Mouse (Mus musculus) liver, embryonic 14.5 days (tissue): ENCODE results near the gene Rdx. TPM values are rescaled to one million over a fixed set of nuclear protein-coding genes. Genes with fewer than 3 reads are reported as not detected.

Source experiments
- ATAC-seq: fragments of 200-750 bp; cut with Nextera tagmentation; 2 replicates; pipeline ENCODE4 v1.8.0; 2017; ENCODE audit warnings: moderate number of reproducible peaks, mild to moderate bottlenecking, moderate library complexity; ENCODE audit not compliant: insufficient read depth
- DNase-seq, 3 experiments: peaks; one replicate each; pipeline ENCODE4 v3.0.0-alpha.2; 2012 to 2013; ENCODE audit warnings: low read depth in 3 of 3, low spot score in 3 of 3
- H3K27ac ChIP-seq: fragments of 300-500 bp; sonication (generic); 2 replicates; pipeline ENCODE4 v1.5.1; 2014; ENCODE audit warnings: moderate library complexity, mild to moderate bottlenecking, control low read depth, inconsistent platforms
- H3K27me3 ChIP-seq: fragments of 300-500 bp; sonication (generic); 2 replicates; pipeline ENCODE4 v1.6.1; 2014; ENCODE audit warnings: mild to moderate bottlenecking, low read length, moderate library complexity; ENCODE audit not compliant: control insufficient read depth, insufficient read depth
- H3K36me3 ChIP-seq: fragments of 300-500 bp; sonication (generic); replicated peaks from 2 replicates; pipeline ENCODE4 v1.6.1; 2014; ENCODE audit warnings: low read depth; ENCODE audit not compliant: control insufficient read depth, insufficient read depth
- H3K4me1 ChIP-seq, 2 experiments: fragments of 200-500 bp in 1 of 2; fragments of 300-500 bp in 1 of 2; sonication (generic) in 1 of 2; replicated peaks; 2 replicates each; pipeline ENCODE4 v1.6.1; 2012 to 2014; ENCODE audit warnings: antibody characterized with exemption in 1 of 2, inconsistent platforms in 1 of 2, low read length in 1 of 2; ENCODE audit not compliant: control insufficient read depth in 2 of 2, insufficient read depth in 2 of 2
- H3K4me2 ChIP-seq: fragments of 300-500 bp; sonication (generic); 2 replicates; pipeline ENCODE4 v1.6.1; 2014; ENCODE audit warnings: low read depth, mild to moderate bottlenecking, control low read depth, moderate library complexity
- H3K4me3 ChIP-seq, 2 experiments: fragments of 200-500 bp in 1 of 2; fragments of 300-500 bp in 1 of 2; sonication (generic) in 1 of 2; 2 replicates each; pipeline ENCODE4 v1.5.1; 2012 to 2014; ENCODE audit warnings: low read depth in 2 of 2, low read length in 2 of 2, mild to moderate bottlenecking in 2 of 2, control low read depth in 1 of 2, inconsistent platforms in 1 of 2, moderate library complexity in 1 of 2; ENCODE audit not compliant: insufficient read depth in 1 of 2
- H3K9ac ChIP-seq: fragments of 300-500 bp; sonication (generic); replicated peaks from 2 replicates; pipeline ENCODE4 v1.6.1; 2014; ENCODE audit warnings: mild to moderate bottlenecking, control low read depth, moderate library complexity
- H3K9me3 ChIP-seq: fragments of 300-500 bp; sonication (generic); 2 replicates; pipeline ENCODE4 v1.6.1; 2016; ENCODE audit warnings: low read length, mixed read lengths; ENCODE audit not compliant: control insufficient read depth
- CTCF ChIP-seq: IDR thresholded peaks from 2 replicates; pipeline ENCODE4 v1.5.1; 2016; ENCODE audit warnings: antibody characterized with exemption, low read depth, control low read depth
- EP300 ChIP-seq: IDR thresholded peaks from 2 replicates; pipeline ENCODE4 v1.6.1; 2016; ENCODE audit warnings: antibody characterized with exemption, low read depth
- WGBS: fragments of 180-500 bp; shearing (Covaris S2); extraction: QIAGEN DNeasy Blood & Tissue Kit; methylation state at CpG from one replicate; pipeline ENCODE4 v1.1.7; 2014; ENCODE audit not compliant: insufficient replicate concordance; 5-methylcytosine and 5-hydroxymethylcytosine counted together
- polyA plus RNA-seq, 2 experiments: library from polyadenylated mRNA; depleted of rRNA in 1 of 2; stranded (reverse) in 1 of 2; unstranded in 1 of 2; fragments of >200 nt; fragmentation: Nextera tagmentation in 1 of 2; extraction: Ambion mirVana in 1 of 2; gene quantifications; 2 replicates each; pipeline versions ENCODE4 v1.2.1 to v1.2.3; 2012 to 2014

Rdx gene
- polyA plus RNA-seq, 2 experiments = 28.0 to 69.6 TPM

GRCm38 (mm10) chr9:52076089-52076488, 29.1 kb downstream of the Rdx start:
- no peak overlapping the region for H3K4me2 ChIP-seq
- DNase-seq = no peak
- H3K27ac ChIP-seq = no peak overlapping the region
- H3K9me3 ChIP-seq = no peaks in the 10 kb centered on the region
- H3K27me3 ChIP-seq = no peaks in the 10 kb centered on the region
- H3K36me3 ChIP-seq = peaks cover 46% of the 10 kb centered on the region
- 73% methylated on average over 2 of the region's 2 CpGs for WGBS
- no peaks in the 10 kb centered on the region for H3K4me1 ChIP-seq
- TF ChIP-seq CTCF (no peak), EP300 (no peak)
- no peak overlapping the region for H3K4me3 ChIP-seq
- no peak overlapping the region for H3K9ac ChIP-seq
- ATAC-seq = no peak

DNA sequence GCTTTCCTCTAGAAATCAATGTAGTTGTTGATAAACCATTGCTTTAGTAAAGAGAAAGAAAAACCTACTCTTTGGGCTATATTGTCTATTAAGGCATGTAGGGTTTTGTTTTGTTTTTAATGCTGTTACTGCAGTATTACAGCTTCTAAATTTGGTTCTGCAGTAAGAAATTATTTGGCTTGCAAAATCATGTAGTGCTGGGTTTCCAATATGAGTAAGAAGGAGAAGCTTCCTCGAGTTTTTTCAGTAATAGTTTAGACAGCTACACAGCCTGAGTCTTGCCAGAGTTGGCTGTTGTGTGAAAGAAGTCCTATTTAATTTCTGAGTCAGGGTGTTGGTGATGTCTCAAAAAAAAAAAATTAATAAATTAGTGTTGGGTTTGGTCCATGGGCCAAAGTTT, 30.7 kb downstream of the Rdx start:
- TF ChIP-seq CTCF = no peak
- no peak for TF ChIP-seq EP300
- no peak for DNase-seq
- H3K9ac ChIP-seq = no peak overlapping the region
- no peak for ATAC-seq
- WGBS = 74% methylated on average over 1 of the region's 1 CpGs
- no peaks in the 10 kb centered on the region for H3K4me1 ChIP-seq
- no peak overlapping the region for H3K4me3 ChIP-seq
- H3K9me3 ChIP-seq = no peaks in the 10 kb centered on the region
- no peaks in the 10 kb centered on the region for H3K27me3 ChIP-seq
- H3K36me3 ChIP-seq = peaks cover 39% of the 10 kb centered on the region
- no peak overlapping the region for H3K4me2 ChIP-seq
- no peak overlapping the region for H3K27ac ChIP-seq

- Histone ChIP-seq H3K27ac (no peak overlapping the region), H3K27me3 (no peaks in the 10 kb centered on the region), H3K36me3 (peaks cover 35% of the 10 kb centered on the region), H3K4me3 (no peak overlapping the region), H3K4me1 (no peaks in the 10 kb centered on the region), H3K9ac (no peak overlapping the region), H3K4me2 (no peak overlapping the region), H3K9me3 (no peaks in the 10 kb centered on the region)
- 71% methylated on average over 2 of the region's 2 CpGs for WGBS
- ATAC-seq = no peak
- no peak for DNase-seq
- TF ChIP-seq CTCF (no peak), EP300 (no peak)
Measured at GRCm38 (mm10) chr9:52081979-52082378, 35.0 kb downstream of the Rdx start.

- DNase-seq = no peak
- no peak overlapping the region for H3K9ac ChIP-seq
- H3K4me1 ChIP-seq = no peaks in the 10 kb centered on the region
- no peak overlapping the region for H3K27ac ChIP-seq
- 75% methylated on average over 4 of the region's 4 CpGs for WGBS
- no peaks in the 10 kb centered on the region for H3K9me3 ChIP-seq
- no peak overlapping the region for H3K4me3 ChIP-seq
- no peak for ATAC-seq
- peaks cover 38% of the 10 kb centered on the region for H3K36me3 ChIP-seq
- TF ChIP-seq CTCF = no peak
- no peak for TF ChIP-seq EP300
- H3K4me2 ChIP-seq = no peak overlapping the region
- H3K27me3 ChIP-seq = no peaks in the 10 kb centered on the region
Measured at GRCm38 (mm10) chr9:52082414-52082813, 35.4 kb downstream of the Rdx start.

DNA sequence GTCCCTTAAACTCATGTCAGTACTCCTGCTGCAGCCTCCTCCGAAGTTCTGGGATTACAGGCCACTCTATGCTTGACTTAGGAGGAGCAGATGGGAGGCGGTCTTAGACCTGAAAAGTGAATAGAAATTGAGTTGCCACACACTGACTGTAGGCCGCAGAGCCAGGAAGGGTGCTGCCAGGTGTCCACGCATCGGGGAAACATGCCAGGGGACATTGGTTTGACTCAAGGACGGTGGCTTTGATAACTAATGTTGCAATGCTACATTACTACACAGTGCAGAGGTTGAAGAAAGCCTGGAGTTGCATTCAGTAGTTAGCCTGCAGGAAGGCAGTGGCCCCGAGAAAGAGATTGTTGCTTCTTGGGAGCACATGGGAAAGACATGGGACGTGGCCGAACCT, 44.8 kb downstream of the Rdx start:
- DNase-seq (no peak), ATAC-seq (no peak)
- H3K27ac ChIP-seq = no peak overlapping the region

More for the DNA sequence above, 44.8 kb downstream of the Rdx start:
- Histone ChIP-seq H3K9me3 (no peaks in the 10 kb centered on the region), H3K36me3 (peaks cover 13% of the 10 kb centered on the region), H3K4me2 (no peak overlapping the region), H3K4me1 (peaks cover 0 to 6% of the 10 kb centered on the region in 2 experiments; a peak in 2 of 4 replicates), H3K4me3 (no peak overlapping the region), H3K27me3 (no peaks in the 10 kb centered on the region), H3K9ac (no peak overlapping the region)
- TF ChIP-seq EP300 = no peak
- no peak for TF ChIP-seq CTCF
- 76% methylated on average over 9 of the region's 9 CpGs for WGBS
